Mouse (Mus musculus) lung, postnatal 0 days (tissue): ENCODE results near the gene Thrb. TPM values are rescaled to one million over a fixed set of nuclear protein-coding genes. Genes with fewer than 3 reads are reported as not detected.

ENCODE experiments used
- ATAC-seq: fragments of 200-750 bp; cut with Nextera tagmentation; 2 replicates; pipeline ENCODE4 v1.8.0; 2017; ENCODE audit warnings: moderate library complexity
- DNase-seq: peaks from one replicate; pipeline ENCODE4 v3.0.0-alpha.2; 2016; ENCODE audit warnings: low spot score
- H3K27ac ChIP-seq: fragments of 300-500 bp; sonication (generic); 2 replicates; pipeline ENCODE4 v1.5.1; 2014; ENCODE audit warnings: antibody characterized with exemption, mild to moderate bottlenecking, low read length, mixed read lengths
- H3K27me3 ChIP-seq: fragments of 300-500 bp; sonication (generic); replicated peaks from 2 replicates; pipeline ENCODE4 v1.6.1; 2014; ENCODE audit warnings: low read length, mixed read lengths; ENCODE audit not compliant: insufficient read depth
- H3K36me3 ChIP-seq: fragments of 300-500 bp; sonication (generic); 2 replicates; pipeline ENCODE4 v1.6.1; 2014; ENCODE audit warnings: low read length, mixed read lengths; ENCODE audit not compliant: insufficient read depth
- H3K4me1 ChIP-seq: fragments of 300-500 bp; sonication (generic); 2 replicates; pipeline ENCODE4 v1.6.1; 2014; ENCODE audit warnings: antibody characterized with exemption, low read depth, low read length, mixed read lengths; ENCODE audit not compliant: insufficient read depth
- H3K4me2 ChIP-seq: fragments of 300-500 bp; sonication (generic); replicated peaks from 2 replicates; pipeline ENCODE4 v1.6.1; 2014; ENCODE audit warnings: low read depth, mild to moderate bottlenecking, low read length, moderate library complexity, mixed read lengths
- H3K4me3 ChIP-seq: fragments of 300-500 bp; sonication (generic); 2 replicates; pipeline ENCODE4 v1.5.1; 2014; ENCODE audit warnings: low read depth, low read length
- H3K9ac ChIP-seq: fragments of 300-500 bp; sonication (generic); replicated peaks from 2 replicates; pipeline ENCODE4 v1.6.1; 2014; ENCODE audit warnings: low read depth, mild to moderate bottlenecking
- H3K9me3 ChIP-seq: fragments of 300-500 bp; sonication (generic); 2 replicates; pipeline ENCODE4 v1.6.1; 2016; ENCODE audit warnings: low read length, mixed read lengths
- CTCF ChIP-seq: IDR thresholded peaks from 2 replicates; pipeline ENCODE4 v1.5.1; 2016; ENCODE audit warnings: antibody characterized with exemption, mild to moderate bottlenecking
- EP300 ChIP-seq: IDR thresholded peaks from 2 replicates; pipeline ENCODE4 v1.6.1; 2016; ENCODE audit warnings: antibody characterized with exemption, mild to moderate bottlenecking, control low read depth
- WGBS: fragments of 180-500 bp; shearing (Covaris S2); extraction: QIAGEN DNeasy Blood & Tissue Kit; methylation state at CpG from one replicate; pipeline ENCODE4 v1.1.7; 2014; 5-methylcytosine and 5-hydroxymethylcytosine counted together
- polyA plus RNA-seq: library from polyadenylated mRNA; unstranded; fragments of >200 nt; fragmentation: Nextera tagmentation; extraction: Ambion mirVana; gene quantifications from 2 replicates; pipeline ENCODE4 v1.2.1, GENCODE M21; 2015

Gene Thrb
- polyA plus RNA-seq, 1 experiment from 2014 or later, result 2.8 TPM

GRCm38 (mm10) chr14:17812414-17812813 is 152.4 kb downstream of the Thrb start:
- DNase-seq (no peak), ATAC-seq (no peak)
- no peak overlapping the region for H3K9ac ChIP-seq
- no peak overlapping the region for H3K27ac ChIP-seq
- H3K36me3 ChIP-seq, result no peaks in the 10 kb centered on the region
- H3K4me1 ChIP-seq, result no peaks in the 10 kb centered on the region
- no peaks in the 10 kb centered on the region for H3K9me3 ChIP-seq
- H3K4me3 ChIP-seq, result no peak overlapping the region
- no peaks in the 10 kb centered on the region for H3K27me3 ChIP-seq
- whole genome bisulfite sequencing, result 68% methylated on average over 5 of the region's 5 CpGs
- TF ChIP-seq CTCF (no peak), EP300 (no peak)
- H3K4me2 ChIP-seq, result no peak overlapping the region

- 59% methylated on average over 2 of the region's 2 CpGs for WGBS
These were observed 155.0 kb downstream of the Thrb start for GRCm38 (mm10) chr14:17815103-17815502.

GRCm38 (mm10) chr14:17818086-17818485 is 158.0 kb downstream of the Thrb start:
- Histone ChIP-seq H3K36me3 (no peaks in the 10 kb centered on the region), H3K9ac (no peak overlapping the region), H3K4me2 (no peak overlapping the region), H3K4me1 (no peaks in the 10 kb centered on the region), H3K27me3 (no peaks in the 10 kb centered on the region), H3K27ac (no peak overlapping the region), H3K4me3 (no peak overlapping the region), H3K9me3 (no peaks in the 10 kb centered on the region)
- no peak for ATAC-seq
- no peak for DNase-seq
- WGBS, result 65% methylated on average over 2 of the region's 2 CpGs
- TF ChIP-seq EP300 (no peak), CTCF (no peak)

More at GRCm38 (mm10) chr14:17815103-17815502, 155.0 kb downstream of the Thrb start:
- Histone ChIP-seq H3K4me2 (no peak overlapping the region), H3K27me3 (no peaks in the 10 kb centered on the region), H3K9ac (no peak overlapping the region), H3K4me1 (no peaks in the 10 kb centered on the region), H3K9me3 (no peaks in the 10 kb centered on the region), H3K27ac (no peak overlapping the region), H3K4me3 (no peak overlapping the region), H3K36me3 (no peaks in the 10 kb centered on the region)
- no peak for TF ChIP-seq EP300
- ATAC-seq (no peak), DNase-seq (no peak)

- no peak for ATAC-seq
- no peaks in the 10 kb centered on the region for H3K9me3 ChIP-seq
- TF ChIP-seq EP300, result no peak
- TF ChIP-seq CTCF, result no peak
- H3K27ac ChIP-seq, result no peak overlapping the region
- WGBS, result 45% methylated on average over 7 of the region's 7 CpGs
- no peak overlapping the region for H3K4me3 ChIP-seq
- H3K4me1 ChIP-seq, result no peaks in the 10 kb centered on the region
- no peaks in the 10 kb centered on the region for H3K27me3 ChIP-seq
- H3K36me3 ChIP-seq, result no peaks in the 10 kb centered on the region
- H3K4me2 ChIP-seq, result no peak overlapping the region
- H3K9ac ChIP-seq, result no peak overlapping the region
- no peak for DNase-seq
These were observed 162.7 kb downstream of the Thrb start for GRCm38 (mm10) chr14:17822754-17823153.

GRCm38 (mm10) chr14:17827401-17827800 is 167.3 kb downstream of the Thrb start:
- 37% methylated on average over 6 of the region's 6 CpGs for WGBS
- H3K4me2 ChIP-seq, result no peak overlapping the region
- no peak for TF ChIP-seq CTCF
- TF ChIP-seq EP300, result no peak

GRCm38 (mm10) chr14:17835738-17836137 is 175.7 kb downstream of the Thrb start:
- Histone ChIP-seq H3K9me3 (no peaks in the 10 kb centered on the region), H3K4me3 (no peak overlapping the region), H3K27ac (no peak overlapping the region), H3K27me3 (no peaks in the 10 kb centered on the region), H3K36me3 (no peaks in the 10 kb centered on the region), H3K4me2 (no peak overlapping the region), H3K9ac (no peak overlapping the region), H3K4me1 (no peaks in the 10 kb centered on the region)
- no peak for ATAC-seq
- no peak for DNase-seq
- 75% methylated on average over 1 of the region's 1 CpGs for WGBS
- no peak for TF ChIP-seq CTCF
- TF ChIP-seq EP300, result no peak

More at GRCm38 (mm10) chr14:17827401-17827800, 167.3 kb downstream of the Thrb start:
- no peak overlapping the region for H3K9ac ChIP-seq
- no peak overlapping the region for H3K4me3 ChIP-seq
- DNase-seq, result no peak
- H3K9me3 ChIP-seq, result no peaks in the 10 kb centered on the region
- no peaks in the 10 kb centered on the region for H3K27me3 ChIP-seq
- H3K4me1 ChIP-seq, result no peaks in the 10 kb centered on the region
- no peak for ATAC-seq
- H3K27ac ChIP-seq, result no peak overlapping the region
- H3K36me3 ChIP-seq, result no peaks in the 10 kb centered on the region

GRCm38 (mm10) chr14:17836766-17837165 is 176.7 kb downstream of the Thrb start:
- Histone ChIP-seq H3K4me3 (no peak overlapping the region), H3K9ac (no peak overlapping the region), H3K36me3 (no peaks in the 10 kb centered on the region), H3K4me2 (no peak overlapping the region), H3K27ac (no peak overlapping the region), H3K4me1 (no peaks in the 10 kb centered on the region), H3K27me3 (no peaks in the 10 kb centered on the region), H3K9me3 (no peaks in the 10 kb centered on the region)
- no peak for ATAC-seq
- WGBS, result 93% methylated on average over 1 of the region's 1 CpGs
- no peak for TF ChIP-seq CTCF
- no peak for TF ChIP-seq EP300
- DNase-seq, result no peak
